Mouse (Mus musculus): ENCODE results near the gene Rasgrp2.

Gene Rasgrp2

DNA sequence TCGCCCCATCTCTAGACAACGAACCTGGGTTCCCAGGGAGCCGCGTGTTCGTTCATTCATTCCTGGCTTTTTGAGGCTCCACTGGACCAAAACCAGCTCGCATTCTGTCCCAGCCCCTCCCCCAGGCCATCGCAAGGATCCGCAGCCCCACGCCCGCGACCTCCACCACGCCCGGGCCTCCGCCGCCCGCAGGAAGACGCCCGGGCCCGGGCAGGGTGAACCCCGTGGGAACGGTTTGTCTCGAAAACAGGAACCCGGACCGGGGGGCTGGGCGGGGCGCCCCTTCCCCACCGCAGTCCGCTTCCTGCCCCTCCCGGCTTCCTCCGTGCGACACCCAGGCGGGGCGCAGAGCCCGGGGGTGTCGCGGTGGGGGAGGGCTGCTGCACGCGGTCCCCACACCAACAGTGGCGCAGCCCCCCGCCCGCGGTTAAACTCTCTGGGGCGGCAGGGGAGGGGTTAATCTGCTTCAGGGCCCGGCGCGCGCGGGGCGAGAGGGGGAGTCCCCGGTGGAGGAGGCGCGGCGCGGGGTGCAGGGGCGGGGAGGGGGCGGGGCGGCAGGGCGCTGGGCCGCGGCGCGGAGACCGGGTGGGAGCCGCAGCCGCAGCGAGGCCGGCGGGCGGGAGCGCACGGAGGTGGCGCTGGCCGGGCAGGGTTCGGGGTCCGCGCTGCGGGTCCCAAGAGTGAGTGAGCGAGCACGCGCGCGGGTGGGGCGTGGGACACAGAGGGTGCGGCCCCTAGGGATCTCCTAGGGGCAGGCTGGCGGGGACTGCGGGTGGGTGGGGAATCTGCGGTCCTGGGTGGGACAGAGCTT lies at the start of gene Rasgrp2:
TSS of gene Rasgrp2 (plus strand) at position 56 of the 811 bp plus-strand sequence.
- peak; percentile 29 for DNase-seq (ENCODE audit: low spot score)

DNA sequence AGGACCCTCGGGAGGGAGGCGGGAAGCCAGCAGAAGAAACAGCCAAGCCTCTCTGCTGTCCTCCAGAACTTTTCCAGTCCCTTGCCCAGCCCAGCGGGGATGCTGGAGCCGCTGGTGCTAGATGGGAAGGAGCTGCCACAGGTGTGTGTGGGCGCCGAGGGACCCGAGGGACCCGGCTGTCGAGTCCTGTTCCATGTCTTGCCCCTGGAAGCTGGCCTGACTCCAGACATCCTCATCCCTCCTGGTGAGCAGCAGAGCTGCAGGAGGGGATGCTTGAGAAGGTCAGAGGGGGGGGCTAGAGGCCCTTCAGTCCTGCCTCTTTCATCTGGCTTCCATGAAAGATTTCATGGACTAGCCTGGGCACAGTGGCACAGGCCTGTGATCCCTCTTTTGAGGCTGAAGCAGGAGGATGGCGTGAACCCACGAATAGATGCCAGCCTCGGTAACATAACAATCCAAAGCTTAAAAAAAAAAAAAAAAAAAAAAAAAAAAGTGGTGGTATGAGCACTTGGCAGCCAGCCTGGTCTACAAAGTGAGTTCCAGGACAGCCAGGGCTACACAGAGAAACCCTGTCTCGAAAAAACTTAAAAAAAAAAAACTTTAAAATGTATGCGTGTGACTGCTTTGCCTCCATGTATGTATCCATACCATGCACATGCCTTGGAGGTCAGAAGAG lies 47.6 kb upstream of the Rasgrp2 start:
- no peak for DNase-seq (ENCODE audit: low spot score)

DNA sequence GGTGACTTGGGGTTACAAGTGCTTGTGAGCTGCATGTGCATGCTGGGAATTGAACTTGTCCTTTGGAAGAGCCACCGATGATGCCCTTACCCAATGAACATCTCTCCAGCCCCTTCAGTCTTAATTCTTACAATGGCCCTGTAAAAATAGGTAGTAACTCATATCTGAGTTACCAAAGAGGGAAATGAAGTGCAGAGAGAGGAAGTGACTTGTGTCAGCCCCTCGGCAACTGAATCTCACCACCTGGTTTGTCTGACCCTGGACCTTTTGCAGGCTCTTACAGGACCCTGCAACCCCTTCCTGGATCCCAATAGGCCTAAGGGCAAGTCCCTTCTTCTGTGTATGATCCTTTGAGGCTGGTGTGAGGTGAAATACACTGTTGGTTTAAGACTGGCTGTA lies 47.0 kb upstream of the Rasgrp2 start:
- no peak for DNase-seq (ENCODE audit: low spot score)

DNA sequence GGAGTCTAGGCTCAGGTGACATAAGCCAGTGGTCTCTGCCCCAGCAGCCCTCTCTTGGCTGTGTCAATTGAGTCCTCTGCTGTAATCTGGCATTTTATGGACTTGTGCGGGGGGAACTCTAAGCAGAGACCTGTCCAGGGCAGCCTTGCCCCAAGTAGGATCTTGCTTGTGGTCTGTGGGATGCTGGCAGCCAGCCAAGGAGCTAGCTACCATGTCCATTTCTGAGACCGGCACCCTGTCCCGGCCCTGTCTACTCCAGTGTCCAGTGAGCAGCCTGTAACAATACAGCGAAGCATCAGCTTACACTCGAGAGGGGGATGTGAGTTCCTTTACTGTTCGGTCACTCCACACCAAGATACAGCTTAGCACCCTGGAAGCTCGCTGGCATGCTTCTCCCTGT lies 45.1 kb upstream of the Rasgrp2 start:
- no peak for DNase-seq (ENCODE audit: low spot score)

DNA sequence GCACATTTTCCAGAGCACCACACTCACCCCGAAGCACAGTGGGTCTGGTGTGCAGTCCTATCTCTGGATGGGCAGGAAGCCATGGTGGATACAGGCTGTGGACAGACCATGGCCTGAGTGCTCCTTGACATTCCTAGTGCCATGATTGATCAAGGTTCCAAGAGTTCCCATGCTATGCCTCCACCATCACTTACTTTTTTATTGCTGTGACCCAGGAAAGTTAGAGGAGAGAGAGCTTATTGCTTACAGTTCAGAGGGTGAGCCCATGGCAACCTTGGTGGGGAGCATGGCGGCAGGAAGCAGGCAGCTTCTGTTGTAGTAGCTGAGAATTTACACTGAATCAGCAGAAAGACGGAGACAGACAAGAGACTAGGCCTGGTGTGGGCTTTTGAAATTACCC lies 37.8 kb upstream of the Rasgrp2 start:
- DNase-seq (ENCODE audit: low spot score), result no peak

DNA sequence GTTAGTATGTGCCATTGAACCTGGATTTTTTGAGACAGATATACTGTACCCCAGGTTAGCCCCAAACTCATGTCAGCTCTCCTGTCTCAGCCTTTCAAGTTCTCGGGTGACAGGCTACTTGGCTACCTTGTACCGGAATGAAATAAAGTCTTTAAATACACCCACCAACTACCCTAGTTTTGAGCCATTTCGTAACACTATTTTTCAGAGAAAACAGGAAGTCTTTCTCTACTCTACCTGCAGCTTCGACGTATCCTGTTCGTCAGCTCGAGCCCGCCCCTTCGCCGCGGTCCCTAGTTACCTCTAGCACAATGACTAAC lies 36.1 kb upstream of the Rasgrp2 start:
- DNase-seq (ENCODE audit: low spot score), result no peak

DNA sequence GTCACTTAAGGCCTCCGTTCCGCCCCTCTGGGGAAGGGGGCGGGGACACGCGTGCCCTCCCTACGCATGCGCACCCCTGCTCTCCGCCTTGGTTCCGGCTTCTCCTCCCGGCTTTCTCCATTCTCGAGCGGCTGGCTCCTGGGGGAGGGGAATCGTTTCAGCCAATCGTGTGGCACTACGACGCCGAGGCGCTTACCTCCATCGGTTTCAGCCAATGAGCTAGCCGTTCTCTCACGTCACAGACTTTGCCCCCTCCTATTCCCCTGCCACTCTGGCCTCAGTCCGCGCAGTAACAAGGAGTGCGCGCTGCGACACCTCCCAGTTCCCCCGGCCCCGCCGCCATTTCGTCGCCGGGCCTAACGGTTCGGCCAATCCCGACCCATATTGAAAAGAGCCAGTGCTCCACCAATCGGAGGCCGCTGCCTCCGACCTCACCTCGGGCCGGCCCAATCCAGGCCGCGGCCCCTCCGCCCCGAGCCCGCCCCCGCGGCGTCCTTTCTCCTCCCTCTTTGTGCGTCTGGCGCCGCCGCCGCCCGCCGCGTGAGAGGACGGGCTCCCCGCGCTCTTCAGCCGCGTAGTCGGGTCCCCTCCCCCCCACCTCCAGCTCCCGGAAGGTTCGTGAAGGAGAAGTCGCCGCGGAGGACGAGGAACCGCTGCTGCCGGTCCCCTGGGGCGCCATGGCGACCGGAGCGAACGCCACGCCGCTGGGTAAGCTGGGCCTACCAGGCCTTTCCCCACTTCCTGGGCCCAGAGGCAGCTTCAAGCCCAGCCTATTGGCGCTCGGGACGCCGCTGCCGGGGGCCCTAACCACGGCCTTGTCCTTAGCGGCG lies 35.5 kb upstream of the Rasgrp2 start, which contains the start of gene Sf1:
TSS of gene Sf1 (plus strand) at position 280 of the 830 bp plus-strand sequence.
- DNase-seq (ENCODE audit: low spot score), result peak; percentile 100

DNA sequence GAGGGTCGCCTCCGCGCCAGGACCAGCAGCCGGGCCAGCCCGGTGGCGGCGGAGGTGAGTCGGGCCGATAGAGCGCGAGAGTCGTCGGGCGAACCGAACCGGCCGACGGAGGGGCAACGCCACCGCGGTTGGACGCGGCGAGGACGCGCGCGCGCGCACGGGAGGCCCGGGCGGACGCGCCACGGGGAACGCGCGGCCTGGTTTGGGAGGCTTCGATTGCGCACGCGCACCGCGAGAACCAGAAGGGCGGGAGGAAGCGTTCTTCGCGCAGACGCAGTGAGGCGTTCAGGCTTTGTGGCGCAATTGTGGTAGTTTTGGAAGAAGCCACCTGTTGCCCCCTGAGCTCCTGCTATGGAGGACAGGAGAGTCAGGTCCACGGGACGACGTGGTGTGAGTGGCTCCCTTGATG lies 34.8 kb upstream of the Rasgrp2 start:
- DNase-seq (ENCODE audit: low spot score), result peak; percentile 91

DNA sequence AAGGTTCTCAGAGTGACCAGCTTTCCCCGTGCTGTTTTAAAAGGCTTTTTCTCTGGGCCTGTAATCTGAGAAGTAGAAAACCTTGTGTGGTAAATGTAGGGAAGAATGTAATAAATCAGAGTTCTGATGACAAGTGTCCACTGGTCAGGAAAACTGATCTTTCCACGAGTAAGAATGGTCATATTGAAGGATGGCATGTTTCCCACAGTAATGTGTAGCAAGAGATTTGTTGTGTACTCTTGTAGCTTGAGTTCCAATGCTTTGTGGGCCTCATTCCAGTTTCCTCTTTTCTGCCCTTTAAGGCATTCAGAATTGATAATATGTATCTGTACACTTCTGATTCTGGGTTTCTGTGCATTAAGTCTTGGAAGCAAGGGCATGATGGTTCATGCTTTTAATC lies 34.3 kb upstream of the Rasgrp2 start:
- DNase-seq (ENCODE audit: low spot score), result no peak

DNA sequence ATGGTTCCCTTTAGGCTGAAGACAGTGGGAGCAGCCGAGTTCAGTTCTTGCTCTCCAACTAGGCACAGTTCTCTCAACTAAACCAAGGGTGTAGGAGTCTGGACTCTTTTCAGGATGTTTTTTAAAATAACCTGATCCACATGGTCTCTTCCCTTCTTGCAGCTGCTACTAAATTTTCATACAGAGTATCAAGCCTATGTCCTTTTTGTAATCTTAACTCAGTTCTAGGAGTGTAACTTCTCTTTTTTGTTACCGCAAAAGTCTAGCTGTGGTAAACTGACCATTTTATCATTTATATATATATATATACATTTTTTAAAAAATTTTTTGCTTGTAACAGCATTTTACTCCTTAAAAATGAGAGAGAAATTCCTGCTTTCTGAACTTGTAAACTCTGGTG lies 29.0 kb upstream of the Rasgrp2 start:
- no peak for DNase-seq (ENCODE audit: low spot score)

DNA sequence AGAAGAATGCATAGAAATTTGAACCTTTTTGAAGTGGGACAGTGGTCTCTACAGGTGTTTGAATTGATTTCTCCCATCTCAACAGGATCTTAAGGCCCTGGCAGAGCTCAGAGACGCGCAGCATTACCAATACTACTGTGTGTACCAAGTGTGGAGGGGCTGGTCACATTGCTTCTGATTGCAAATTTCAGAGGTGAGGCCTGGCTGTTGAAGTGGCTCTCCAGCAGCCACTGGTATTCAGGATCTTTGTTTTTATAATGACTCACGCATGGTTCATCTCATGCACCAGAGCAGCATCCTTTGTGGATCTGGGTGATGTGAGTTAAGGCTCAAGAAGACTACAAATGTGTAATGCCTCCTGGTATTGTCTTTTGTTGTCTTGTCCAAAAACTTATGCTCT lies 26.7 kb upstream of the Rasgrp2 start:
- no peak for DNase-seq (ENCODE audit: low spot score)

DNA sequence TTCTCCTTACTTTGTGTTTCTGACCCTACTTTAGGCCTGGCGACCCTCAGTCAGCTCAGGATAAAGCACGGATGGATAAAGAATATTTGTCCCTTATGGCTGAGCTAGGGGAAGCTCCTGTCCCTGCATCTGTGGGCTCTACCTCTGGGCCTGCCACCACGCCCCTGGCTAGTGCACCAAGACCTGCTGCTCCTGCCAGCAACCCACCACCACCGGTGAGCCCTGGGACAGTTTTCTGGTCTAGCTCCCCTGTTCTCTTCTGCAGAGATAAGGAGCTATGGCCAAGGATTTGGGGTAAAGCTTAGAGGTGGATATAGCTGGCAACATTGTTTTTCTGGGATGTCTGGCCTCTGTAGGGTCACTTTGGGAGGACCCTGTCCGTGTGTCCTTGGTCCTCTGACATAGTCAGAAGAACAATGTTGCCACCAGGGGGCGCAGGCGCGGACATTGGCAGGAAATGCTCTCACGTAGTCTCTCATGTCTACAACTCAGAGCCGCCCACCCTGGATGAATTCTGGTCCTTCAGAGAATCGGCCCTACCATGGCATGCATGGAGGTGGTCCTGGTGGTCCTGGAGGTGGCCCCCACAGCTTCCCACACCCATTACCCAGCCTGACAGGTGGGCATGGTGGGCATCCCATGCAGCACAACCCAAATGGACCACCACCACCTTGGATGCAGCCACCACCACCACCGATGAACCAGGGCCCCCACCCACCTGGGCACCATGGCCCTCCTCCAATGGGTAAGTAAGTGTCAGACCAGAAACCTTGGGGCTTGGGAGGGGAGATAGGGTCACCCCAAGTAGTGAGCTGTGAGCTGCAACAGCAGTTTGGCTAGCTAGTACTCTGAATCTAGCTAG lies 25.4 kb upstream of the Rasgrp2 start:
- peak; percentile 82 for DNase-seq (ENCODE audit: low spot score)

DNA sequence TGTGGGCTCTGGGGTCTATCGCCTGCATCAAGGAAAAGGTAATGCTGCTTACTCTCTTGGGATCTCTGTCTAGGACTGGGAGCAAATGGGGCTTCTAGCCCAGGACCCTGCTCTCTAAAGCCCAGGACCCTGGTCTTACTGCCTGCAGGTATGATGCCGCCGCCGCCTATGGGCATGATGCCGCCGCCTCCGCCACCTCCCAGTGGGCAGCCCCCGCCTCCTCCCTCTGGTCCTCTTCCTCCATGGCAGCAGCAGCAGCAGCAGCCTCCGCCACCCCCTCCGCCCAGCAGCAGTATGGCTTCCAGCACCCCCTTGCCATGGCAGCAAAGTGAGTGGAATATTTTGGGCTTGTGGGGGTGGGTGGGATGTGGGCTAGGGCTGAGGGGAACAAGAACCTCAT lies 24.6 kb upstream of the Rasgrp2 start:
- DNase-seq (ENCODE audit: low spot score), result no peak

DNA sequence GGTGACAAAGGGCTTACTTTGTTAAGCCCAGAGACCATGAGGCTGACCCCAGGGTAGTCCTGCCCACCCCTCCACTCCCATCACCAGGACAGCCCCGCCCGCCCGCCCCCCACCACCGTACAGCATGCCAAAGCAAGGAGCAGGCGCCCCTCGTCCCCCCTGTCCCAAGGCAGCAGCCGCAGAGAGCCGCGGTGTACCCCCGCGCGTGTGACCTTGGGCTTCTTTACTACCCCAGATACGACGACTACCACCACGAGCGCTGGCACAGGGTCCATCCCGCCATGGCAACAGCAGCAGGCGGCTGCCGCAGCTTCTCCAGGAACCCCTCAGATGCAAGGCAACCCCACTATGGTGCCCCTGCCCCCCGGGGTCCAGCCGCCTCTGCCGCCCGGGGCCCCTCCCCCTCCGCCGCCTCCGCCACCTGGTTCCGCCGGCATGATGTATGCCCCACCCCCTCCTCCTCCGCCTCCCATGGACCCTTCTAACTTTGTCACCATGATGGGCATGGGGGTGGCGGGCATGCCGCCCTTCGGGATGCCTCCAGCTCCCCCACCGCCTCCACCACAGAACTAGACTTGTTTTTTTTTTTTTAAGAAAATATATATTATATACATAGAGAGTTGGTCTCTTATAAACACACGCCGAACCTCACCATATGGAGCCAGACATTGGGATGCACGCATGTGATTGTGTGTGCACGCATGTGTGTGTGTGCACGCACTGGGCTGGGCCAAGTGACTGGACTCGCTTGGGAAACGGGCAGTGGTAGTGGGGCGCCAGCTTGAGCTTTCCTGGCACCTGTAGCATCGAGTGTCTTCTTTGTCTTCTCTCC lies 23.5 kb upstream of the Rasgrp2 start:
- DNase-seq (ENCODE audit: low spot score), result no peak

DNA sequence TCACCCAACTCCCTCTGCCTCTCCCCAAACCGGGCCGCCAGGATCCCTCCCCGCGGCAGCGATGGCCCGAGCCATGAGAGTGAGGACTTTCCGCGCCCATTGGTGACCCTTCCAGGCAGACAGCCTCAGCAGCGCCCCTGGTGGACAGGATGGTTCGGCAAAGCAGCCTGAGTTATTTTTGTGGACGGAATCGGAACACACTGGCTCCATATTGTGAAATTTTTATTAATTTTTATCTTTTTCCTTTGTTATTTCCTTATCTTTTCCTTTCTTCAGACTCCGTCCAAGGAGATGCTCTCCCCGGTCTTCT lies 22.9 kb upstream of the Rasgrp2 start:
- peak; percentile 62 for DNase-seq (ENCODE audit: low spot score)

DNA sequence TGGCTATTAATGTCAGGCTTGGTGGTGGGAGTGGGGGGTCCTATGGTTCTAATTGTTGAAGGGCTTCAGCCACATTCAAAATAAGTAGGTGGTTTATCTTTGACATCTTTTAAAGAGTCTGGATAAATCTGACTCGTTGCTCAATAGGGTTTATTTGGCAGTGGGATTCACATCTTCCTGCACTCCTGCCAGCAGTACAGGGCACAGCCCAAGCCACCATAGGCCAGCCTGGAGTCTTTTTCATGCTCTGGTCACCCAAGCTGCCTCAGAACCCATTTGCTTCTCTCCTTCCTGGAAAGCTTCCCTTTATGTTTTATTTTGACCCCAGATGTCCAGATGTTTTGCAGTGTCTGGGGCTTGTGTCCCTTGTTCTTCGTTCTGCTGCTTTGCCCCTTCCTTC lies 22.5 kb upstream of the Rasgrp2 start:
- DNase-seq (ENCODE audit: low spot score), result no peak

DNA sequence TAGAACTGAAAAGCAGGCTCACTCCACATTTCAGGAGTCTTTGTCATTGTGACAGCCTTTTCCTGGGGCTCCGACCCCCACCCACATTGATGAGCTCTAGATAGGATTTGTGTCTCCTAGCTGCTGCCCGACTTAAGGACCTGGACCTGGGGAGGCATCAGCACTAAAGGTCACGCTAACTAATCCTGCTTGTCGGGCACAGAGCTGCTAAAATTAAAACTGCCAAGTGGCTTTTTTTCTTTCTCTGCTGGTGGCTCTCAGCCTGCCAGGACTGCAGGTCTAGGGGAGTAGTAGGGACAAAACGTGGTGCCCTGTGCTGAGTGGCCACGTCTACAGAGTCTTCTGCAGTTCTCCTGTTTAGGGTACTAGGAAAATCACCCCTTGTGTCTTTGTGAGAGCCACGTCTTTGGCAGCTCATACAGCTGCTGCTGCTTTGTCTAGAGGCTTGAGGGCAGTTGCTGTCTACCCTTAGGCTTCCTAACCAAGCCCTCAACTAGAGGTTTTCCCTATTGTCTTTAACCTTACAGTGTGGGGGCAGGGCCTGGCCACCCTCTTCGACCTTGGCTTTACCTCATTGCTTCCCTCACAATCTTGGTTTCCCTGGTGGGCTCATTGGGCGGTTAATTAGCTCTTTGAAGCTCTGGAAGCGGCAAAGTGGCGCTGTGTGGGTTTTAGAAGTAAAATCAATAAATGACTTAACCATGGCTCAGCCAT lies 21.7 kb upstream of the Rasgrp2 start:
- peak; percentile 49 for DNase-seq (ENCODE audit: low spot score)

DNA sequence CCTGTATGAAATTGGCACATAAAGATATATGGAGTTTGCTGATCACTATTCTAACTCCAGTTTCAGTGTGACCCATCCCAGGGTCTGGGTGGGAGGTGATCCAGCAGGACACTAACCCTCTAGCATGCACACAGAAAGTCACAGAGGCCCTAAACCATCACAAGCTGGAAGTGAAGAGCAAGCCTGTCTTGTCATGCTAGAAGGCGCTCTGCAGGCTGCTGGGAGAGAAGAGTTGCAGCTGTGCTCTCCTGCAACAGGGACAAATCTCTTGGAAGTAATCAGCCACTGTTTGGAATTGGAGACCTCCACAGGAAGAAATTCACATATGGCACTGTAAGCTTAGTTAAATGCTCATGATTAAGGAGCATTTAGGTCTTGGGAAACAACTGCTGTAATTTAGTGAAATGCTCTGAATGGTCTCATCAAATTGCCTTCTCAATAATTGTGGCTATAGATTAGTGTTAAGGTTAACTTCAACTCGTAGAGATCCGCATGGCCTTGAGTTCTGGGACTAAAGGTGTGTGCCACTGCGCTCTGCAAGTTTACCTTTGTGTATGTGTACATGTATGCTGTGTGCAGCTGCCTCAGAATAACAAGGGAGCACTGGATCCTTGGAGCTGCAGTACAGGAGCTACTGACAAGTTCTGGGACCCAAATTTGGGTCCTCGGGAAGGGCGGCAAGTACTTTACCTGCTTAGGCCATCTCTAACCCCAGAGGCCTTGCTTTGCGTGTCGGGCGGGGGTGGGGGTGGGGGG lies 18.6 kb upstream of the Rasgrp2 start:
- DNase-seq (ENCODE audit: low spot score), result no peak

DNA sequence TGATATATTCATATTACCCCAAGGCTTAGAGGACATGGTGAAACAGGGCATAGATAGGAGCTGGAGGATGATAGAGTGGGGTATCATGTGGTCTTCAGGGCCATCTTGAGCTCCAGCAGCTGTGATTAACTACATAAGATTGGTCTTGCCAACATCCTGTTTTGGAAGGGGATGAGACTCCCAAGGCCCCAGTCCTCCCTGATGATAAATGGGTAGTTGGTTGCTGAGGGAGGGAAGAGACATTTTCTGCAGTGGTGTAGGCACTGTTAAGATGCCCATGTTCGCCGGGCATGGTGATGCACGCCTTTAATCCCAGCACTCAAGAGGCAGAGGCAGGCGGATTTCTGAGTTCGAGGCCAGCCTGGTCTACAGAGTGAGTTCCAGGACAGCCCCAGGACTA lies 17.9 kb upstream of the Rasgrp2 start:
- no peak for DNase-seq (ENCODE audit: low spot score)

Data from embryo, embryonic 10.5 days (tissue).